Mouse (Mus musculus): ENCODE data around the gene Zfp185. TPM values are rescaled to one million over a fixed set of nuclear protein-coding genes. Genes with fewer than 3 reads are reported as not detected.

Gene Zfp185
- polyA plus RNA-seq, 1 experiment, result not detected

GRCm38 (mm10) chrX:73003110-73003509 is 16.0 kb downstream of the Zfp185 start:
- Histone ChIP-seq H3ac (ENCODE audit: control insufficient read depth, insufficient read length) (no peak overlapping the region), H3K36me3 (ENCODE audit: control insufficient read depth, insufficient read depth) (no peaks in the 10 kb centered on the region), H3K79me2 (ENCODE audit: control insufficient read depth, insufficient read depth) (no peaks in the 10 kb centered on the region), H3K4me2 (ENCODE audit: low read depth) (no peak overlapping the region), H3K27me3 (ENCODE audit: control insufficient read depth, insufficient read depth, insufficient read length) (no peaks in the 10 kb centered on the region), H3K4me3 (no peak overlapping the region)
- TF ChIP-seq USF1 (IDR thresholded peaks at IDR 0.05; ENCODE audit: low read depth), result no peak
- no peak for TF ChIP-seq CEBPB (IDR thresholded peaks at IDR 0.05; ENCODE audit: insufficient read depth, poor library complexity, severe bottlenecking)
- TF ChIP-seq TCF12 (IDR thresholded peaks at IDR 0.05; ENCODE audit: insufficient read depth, poor library complexity, severe bottlenecking), result no peak
- no peak for TF ChIP-seq SRF (IDR thresholded peaks at IDR 0.05; ENCODE audit: control insufficient read depth, insufficient read length, low read depth)
- TF ChIP-seq MYOG (IDR thresholded peaks at IDR 0.05; ENCODE audit: control insufficient read depth in 1 of 3, insufficient read depth in 1 of 3, insufficient read length in 2 of 3, low read depth in 2 of 3), result no peak
- no peak for TF ChIP-seq REST (IDR thresholded peaks at IDR 0.05; ENCODE audit: insufficient read depth, insufficient read length)

GRCm38 (mm10) chrX:73005678-73006077 is 18.5 kb downstream of the Zfp185 start:
- Histone ChIP-seq H3K27me3 (ENCODE audit: control insufficient read depth, insufficient read depth, insufficient read length) (no peaks in the 10 kb centered on the region), H3K4me2 (ENCODE audit: low read depth) (no peak overlapping the region), H3K79me2 (ENCODE audit: control insufficient read depth, insufficient read depth) (no peaks in the 10 kb centered on the region), H3ac (ENCODE audit: control insufficient read depth, insufficient read length) (no peak overlapping the region), H3K36me3 (ENCODE audit: control insufficient read depth, insufficient read depth) (no peaks in the 10 kb centered on the region), H3K4me3 (no peak overlapping the region)
- TF ChIP-seq E2F4 (IDR thresholded peaks at IDR 0.05; ENCODE audit: insufficient read depth) (no peak), MYOD1 (IDR thresholded peaks at IDR 0.05; ENCODE audit: control insufficient read depth in 1 of 3, insufficient read length in 2 of 3, low read depth in 2 of 3) (no peak), SRF (IDR thresholded peaks at IDR 0.05; ENCODE audit: control insufficient read depth, insufficient read length, low read depth) (no peak), MYOG (IDR thresholded peaks at IDR 0.05; ENCODE audit: control insufficient read depth in 1 of 3, insufficient read depth in 1 of 3, insufficient read length in 2 of 3, low read depth in 2 of 3) (no peak), POLR2AphosphoS2 (IDR thresholded peaks at IDR 0.05; ENCODE audit: insufficient read length, low read depth) (no peak), CEBPB (IDR thresholded peaks at IDR 0.05; ENCODE audit: insufficient read depth, poor library complexity, severe bottlenecking) (no peak), TCF3 (IDR thresholded peaks at IDR 0.05; ENCODE audit: insufficient read length, low read depth) (no peak), TCF12 (IDR thresholded peaks at IDR 0.05; ENCODE audit: insufficient read depth, poor library complexity, severe bottlenecking) (no peak), REST (IDR thresholded peaks at IDR 0.05; ENCODE audit: insufficient read depth, insufficient read length) (no peak), POLR2A (IDR thresholded peaks at IDR 0.05; ENCODE audit: insufficient read length, low read depth) (no peak), USF1 (IDR thresholded peaks at IDR 0.05; ENCODE audit: low read depth) (no peak), MAX (IDR thresholded peaks at IDR 0.05; ENCODE audit: low read depth) (no peak)

GRCm38 (mm10) chrX:73007597-73008479 is 20.7 kb downstream of the Zfp185 start:
- TF ChIP-seq POLR2AphosphoS2 (IDR thresholded peaks at IDR 0.05; ENCODE audit: insufficient read length, low read depth) (peak; percentile 52), POLR2A (IDR thresholded peaks at IDR 0.05; ENCODE audit: insufficient read length, low read depth) (peak; percentile 70), TCF3 (IDR thresholded peaks at IDR 0.05; ENCODE audit: insufficient read length, low read depth) (no peak), MYOD1 (IDR thresholded peaks at IDR 0.05; ENCODE audit: control insufficient read depth in 1 of 3, insufficient read length in 2 of 3, low read depth in 2 of 3) (peak in 1 of 3 experiments; percentile 3)
- H3K36me3 ChIP-seq (ENCODE audit: control insufficient read depth, insufficient read depth), result no peaks in the 10 kb centered on the region
- peak overlapping the region; percentile 64 for H3K4me2 ChIP-seq (ENCODE audit: low read depth)
- H3K4me3 ChIP-seq, result peak overlapping the region; percentile 12
- H3ac ChIP-seq (ENCODE audit: control insufficient read depth, insufficient read length), result no peak overlapping the region
- H3K79me2 ChIP-seq (ENCODE audit: control insufficient read depth, insufficient read depth), result no peaks in the 10 kb centered on the region
- H3K27me3 ChIP-seq (ENCODE audit: control insufficient read depth, insufficient read depth, insufficient read length), result no peaks in the 10 kb centered on the region

- no peak for TF ChIP-seq TCF3 (IDR thresholded peaks at IDR 0.05; ENCODE audit: insufficient read length, low read depth)
- no peak for TF ChIP-seq MAX (IDR thresholded peaks at IDR 0.05; ENCODE audit: low read depth)
- TF ChIP-seq TCF12 (IDR thresholded peaks at IDR 0.05; ENCODE audit: insufficient read depth, poor library complexity, severe bottlenecking), result no peak
- no peak for TF ChIP-seq USF1 (IDR thresholded peaks at IDR 0.05; ENCODE audit: low read depth)
- no peak for TF ChIP-seq SRF (IDR thresholded peaks at IDR 0.05; ENCODE audit: control insufficient read depth, insufficient read length, low read depth)
- no peak for TF ChIP-seq POLR2A (IDR thresholded peaks at IDR 0.05; ENCODE audit: insufficient read length, low read depth)
- no peak for TF ChIP-seq E2F4 (IDR thresholded peaks at IDR 0.05; ENCODE audit: insufficient read depth)
- no peak for TF ChIP-seq MYOD1 (IDR thresholded peaks at IDR 0.05; ENCODE audit: control insufficient read depth in 1 of 3, insufficient read length in 2 of 3, low read depth in 2 of 3)
- TF ChIP-seq REST (IDR thresholded peaks at IDR 0.05; ENCODE audit: insufficient read depth, insufficient read length), result no peak
- TF ChIP-seq CEBPB (IDR thresholded peaks at IDR 0.05; ENCODE audit: insufficient read depth, poor library complexity, severe bottlenecking), result no peak
- no peak for TF ChIP-seq POLR2AphosphoS2 (IDR thresholded peaks at IDR 0.05; ENCODE audit: insufficient read length, low read depth)
- no peak for TF ChIP-seq MYOG (IDR thresholded peaks at IDR 0.05; ENCODE audit: control insufficient read depth in 1 of 3, insufficient read depth in 1 of 3, insufficient read length in 2 of 3, low read depth in 2 of 3)
- H3K79me2 ChIP-seq (ENCODE audit: control insufficient read depth, insufficient read depth), result no peaks in the 10 kb centered on the region
- H3K36me3 ChIP-seq (ENCODE audit: control insufficient read depth, insufficient read depth), result no peaks in the 10 kb centered on the region
- H3ac ChIP-seq (ENCODE audit: control insufficient read depth, insufficient read length), result no peak overlapping the region
- no peaks in the 10 kb centered on the region for H3K27me3 ChIP-seq (ENCODE audit: control insufficient read depth, insufficient read depth, insufficient read length)
- H3K4me3 ChIP-seq, result no peak overlapping the region
- no peak overlapping the region for H3K4me2 ChIP-seq (ENCODE audit: low read depth)
Observed at GRCm38 (mm10) chrX:73012846-73013245, 25.7 kb downstream of the Zfp185 start.

Measured in myocyte (in vitro differentiated cells).